Mouse (Mus musculus) megakaryocyte, embryonic 14.5 days (primary cell): ENCODE results near the gene Vash2. TPM values are rescaled to one million over a fixed set of nuclear protein-coding genes. Genes with fewer than 3 reads are reported as not detected.

Experiments used
- H3K27me3 ChIP-seq: replicated peaks from 2 replicates; pipeline ENCODE3; 2012; ENCODE audit warnings: inconsistent platforms
- H3K36me3 ChIP-seq: replicated peaks from 2 replicates; pipeline ENCODE3; 2012; ENCODE audit warnings: low read length, inconsistent platforms, mixed read lengths
- H3K4me1 ChIP-seq: 2 replicates; pipeline ENCODE4 v1.6.1; 2012; ENCODE audit warnings: inconsistent platforms
- H3K4me3 ChIP-seq: replicated peaks from 2 replicates; pipeline ENCODE3; 2012; ENCODE audit warnings: moderate library complexity, mild to moderate bottlenecking, inconsistent platforms
- H3K9me3 ChIP-seq: 2 replicates; pipeline ENCODE4 v1.6.1; 2012; ENCODE audit warnings: inconsistent platforms
- FLI1 ChIP-seq: IDR thresholded peaks from 2 replicates; pipeline ENCODE4 v1.6.1; 2012; ENCODE audit warnings: low read length, inconsistent platforms, mixed read lengths
- GATA1 ChIP-seq: IDR thresholded peaks from 3 replicates; pipeline ENCODE4 v1.6.1; 2012; ENCODE audit warnings: mixed read lengths, low read length, inconsistent platforms, borderline replicate concordance
- polyA plus RNA-seq: library from polyadenylated mRNA; stranded (reverse); fragments of >175 nt; gene quantifications from 2 replicates; pipeline ENCODE4 v1.2.3, GENCODE M21; 2012; ENCODE audit warnings: low replicate concordance; ENCODE audit not compliant: insufficient read depth

The Vash2 gene
- polyA plus RNA-seq, 1 experiment: 0.07 TPM

- H3K4me3 ChIP-seq: no peak overlapping the region
- no peak for TF ChIP-seq FLI1
- TF ChIP-seq GATA1: no peak
- H3K27me3 ChIP-seq: no peaks in the 10 kb centered on the region
- H3K4me1 ChIP-seq: peaks cover 32% of the 10 kb centered on the region
- H3K9me3 ChIP-seq: no peaks in the 10 kb centered on the region
- peaks cover 85% of the 10 kb centered on the region for H3K36me3 ChIP-seq
Measured at GRCm38 (mm10) chr1:190901082-190901481, 78.0 kb downstream of the Vash2 start.

DNA sequence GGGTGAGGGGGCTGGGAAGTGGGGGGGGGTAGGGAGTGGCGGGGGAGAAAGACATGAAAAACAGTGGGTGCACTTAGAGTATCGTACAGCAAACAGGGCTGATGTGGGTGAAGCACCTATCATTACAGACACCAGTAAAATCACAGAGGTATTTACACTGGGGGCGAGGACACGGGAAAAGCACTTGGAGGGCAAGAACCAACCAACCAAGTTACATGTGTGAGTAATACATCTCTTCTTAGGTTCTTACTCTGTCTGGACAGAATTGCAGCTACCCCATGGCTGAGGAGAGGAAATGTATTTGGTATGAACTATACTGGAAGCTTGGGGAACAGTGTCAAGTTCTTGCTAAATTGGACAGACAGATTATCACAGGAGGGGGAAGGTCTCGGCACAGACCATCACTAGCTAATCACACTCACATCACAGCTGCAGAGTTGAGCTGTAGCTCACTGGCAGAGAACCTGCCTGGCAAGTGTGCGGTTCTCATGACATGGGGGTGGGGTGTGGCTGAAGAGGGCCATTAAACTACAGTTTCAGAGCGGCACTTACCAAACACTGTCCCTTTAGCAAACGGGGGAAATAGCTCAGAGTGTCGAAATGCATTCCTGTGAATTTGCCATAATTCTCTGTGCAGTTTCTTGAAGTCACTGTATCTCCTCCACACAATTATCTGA, 80.1 kb downstream of the Vash2 start:
- Histone ChIP-seq H3K36me3 (peaks cover 85% of the 10 kb centered on the region), H3K4me1 (peaks cover 45% of the 10 kb centered on the region), H3K27me3 (no peaks in the 10 kb centered on the region)

DNA sequence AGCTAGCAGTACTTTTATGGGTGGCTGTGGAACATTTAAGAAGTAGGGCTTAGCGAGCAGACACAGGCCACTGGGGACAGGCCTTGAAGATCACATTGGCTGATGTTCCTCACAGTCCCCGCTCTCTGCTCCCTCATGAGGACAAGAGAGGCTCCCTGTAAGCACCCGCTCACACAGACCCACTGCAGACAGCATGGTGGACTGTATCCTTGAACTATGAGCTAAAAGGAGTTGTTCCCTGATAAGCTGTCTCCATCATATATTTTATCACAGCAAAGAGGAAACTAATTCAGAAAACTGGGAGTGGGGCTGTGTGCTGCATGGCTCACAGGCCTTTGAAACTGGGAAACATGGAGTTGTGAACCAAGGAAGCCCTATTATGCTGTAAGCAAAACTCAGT, 80.9 kb downstream of the Vash2 start:
- Histone ChIP-seq H3K9me3 (no peaks in the 10 kb centered on the region), H3K4me1 (peaks cover 54% of the 10 kb centered on the region), H3K4me3 (no peak overlapping the region), H3K27me3 (no peaks in the 10 kb centered on the region), H3K36me3 (peaks cover 85% of the 10 kb centered on the region)
- TF ChIP-seq FLI1: no peak
- no peak for TF ChIP-seq GATA1

More for the DNA sequence above, 80.1 kb downstream of the Vash2 start:
- no peak overlapping the region for H3K4me3 ChIP-seq
- no peaks in the 10 kb centered on the region for H3K9me3 ChIP-seq
- TF ChIP-seq GATA1: no peak
- no peak for TF ChIP-seq FLI1

Other genes with a start within 250 kb of the Vash2 start
- 2.8 and 5.9 TPM in 2 replicates for gene Rps6kc1, start 67.5 kb downstream of the Vash2 start, polyA plus RNA-seq
- 1.6 and 1.7 TPM in 2 replicates for gene Angel2, start 54.2 kb downstream of the Vash2 start, polyA plus RNA-seq
- gene Flvcr1, start 46.9 kb upstream of the Vash2 start, polyA plus RNA-seq: 3.2 and 13.7 TPM in 2 replicates
- not detected in 2 replicates for gene Spata45, start 57.3 kb upstream of the Vash2 start, polyA plus RNA-seq
- gene Tatdn3, start 83.6 kb upstream of the Vash2 start, polyA plus RNA-seq: 1.3 TPM in 1 of 2 replicates, not detected in the other
- gene Nsl1, start 83.7 kb upstream of the Vash2 start, polyA plus RNA-seq: 1.3 TPM in 1 of 2 replicates, not detected in the other
- 2.0 TPM in 1 of 2 replicates, not detected in the other for gene Batf3, start 118.6 kb upstream of the Vash2 start, polyA plus RNA-seq
- not detected in 2 replicates for gene Fam71a, start 185.5 kb upstream of the Vash2 start, polyA plus RNA-seq
- gene Atf3, start 238.7 kb upstream of the Vash2 start, polyA plus RNA-seq: 3.4 and 9.5 TPM in 2 replicates